Mouse (Mus musculus): ENCODE data around the gene Syt16. TPM values are rescaled to one million over a fixed set of nuclear protein-coding genes. Genes with fewer than 3 reads are reported as not detected.
A peak's percentile ranks its signal among the peaks of the same experiment; 100 is the strongest.

Syt16 gene
- polyA plus RNA-seq, 1 experiment: 16.9 TPM

- DNase-seq (ENCODE audit: low spot score): no peak
Observed at GRCm38 (mm10) chr12:74312611-74313010, 315.1 kb downstream of the Syt16 start.

- no peak for DNase-seq (ENCODE audit: low spot score)
Observed at GRCm38 (mm10) chr12:74315221-74315620, 317.8 kb downstream of the Syt16 start.

GRCm38 (mm10) chr12:74316344-74316973 lies 319.0 kb downstream of the Syt16 start, which contains the start of gene Gm11042:
Gene Gm11042, minus strand, starts transcription at chr12:74316394.
- no peak for DNase-seq (ENCODE audit: low spot score)

- DNase-seq (ENCODE audit: low spot score): peak; percentile 44
Observed at GRCm38 (mm10) chr12:74316989-74317759, 319.7 kb downstream of the Syt16 start.

GRCm38 (mm10) chr12:74320318-74320717 lies 322.9 kb downstream of the Syt16 start:
- peak; percentile 31 for DNase-seq (ENCODE audit: low spot score)

- DNase-seq (ENCODE audit: low spot score): no peak
Observed at GRCm38 (mm10) chr12:74321981-74322380, 324.5 kb downstream of the Syt16 start.

Other genes starting within 250 kb of the Syt16 start
- 55.6 and 55.8 TPM in 2 replicates for gene Hif1a, start 96.3 kb upstream of the Syt16 start, polyA plus RNA-seq (2012; rRNA removed)
- not detected in 2 replicates for gene Gm49321, start 60.0 kb upstream of the Syt16 start, polyA plus RNA-seq (2012; rRNA removed)
- gene Snapc1, start 33.2 kb upstream of the Syt16 start, polyA plus RNA-seq (2012; rRNA removed): 15.3 and 18.1 TPM in 2 replicates